In genomic region chr5:98833760-98834159, GRCm38 (mm10) we compare ENCODE assay signal across 25 mouse cellular contexts.
"Had no signal": no experiment of that assay in that cellular context is flagged by ENCODE, and none has a peak within 500 bp of the region (broad histone marks: within the 10 kb centered on the region; RNA-seq: fewer than 3 reads in every experiment).

No protein-coding gene starts in this region.

- H3K27me3 ChIP-seq: heart, embryonic 15.5 days; hindbrain, embryonic 13.5 days; hindbrain, embryonic 15.5 days; kidney, embryonic 15.5 days; limb, embryonic 13.5 days had no signal

- H3K27ac ChIP-seq: heart, adult 2 months; heart, embryonic 13.5 days; heart, embryonic 15.5 days; hindbrain, embryonic 13.5 days; hindbrain, embryonic 15.5 days; hindbrain, postnatal 0 days; kidney, embryonic 15.5 days; kidney, postnatal 0 days; limb, embryonic 13.5 days had no signal

- ATAC-seq: forebrain, postnatal 0 days; hindbrain, postnatal 0 days; intestine, embryonic 16.5 days had no signal

- H3K9ac ChIP-seq: forebrain, postnatal 0 days; heart, embryonic 13.5 days; heart, embryonic 15.5 days; hindbrain, embryonic 13.5 days; hindbrain, embryonic 15.5 days; kidney, embryonic 15.5 days; limb, embryonic 13.5 days had no signal

- DNase-seq: forebrain, postnatal 0 days; gastrocnemius, postnatal 14 days; gastrocnemius, postnatal 36 days; heart, adult 11 months; heart, adult 2 months; heart, postnatal 14 days; heart, postnatal 36 days; kidney, adult 11 months; kidney, adult 2 months; kidney, adult 9 months; kidney, postnatal 14 days; kidney, postnatal 36 days; layer of hippocampus, adult 9-11 months; layer of hippocampus, postnatal 36 days; left cerebral cortex, postnatal 4 days had no signal

- H3K4me2 ChIP-seq: heart, embryonic 11.5 days; heart, embryonic 13.5 days; heart, embryonic 15.5 days; hindbrain, embryonic 13.5 days; hindbrain, embryonic 15.5 days; kidney, embryonic 15.5 days; limb, embryonic 13.5 days had no signal

- H3K4me3 ChIP-seq: heart, adult 2 months; heart, embryonic 13.5 days; heart, embryonic 15.5 days; hindbrain, embryonic 13.5 days; hindbrain, embryonic 15.5 days; kidney, embryonic 15.5 days; limb, embryonic 13.5 days had no signal

- H3K9me3 ChIP-seq: heart, embryonic 13.5 days; heart, embryonic 15.5 days; hindbrain, embryonic 13.5 days; hindbrain, embryonic 15.5 days; kidney, embryonic 15.5 days; limb, embryonic 13.5 days had no signal

- H3K4me1 ChIP-seq: heart, embryonic 13.5 days; heart, embryonic 15.5 days; hindbrain, embryonic 13.5 days; hindbrain, embryonic 15.5 days; kidney, embryonic 15.5 days; limb, embryonic 13.5 days had no signal

- H3K36me3 ChIP-seq: heart, embryonic 13.5 days; heart, embryonic 15.5 days; hindbrain, embryonic 13.5 days; hindbrain, embryonic 15.5 days; kidney, embryonic 15.5 days; limb, embryonic 13.5 days had no signal
